Mouse (Mus musculus) left cerebral cortex, postnatal 10 days (tissue): ENCODE measurements around the gene Ndufaf8. TPM values are rescaled to one million over a fixed set of nuclear protein-coding genes. Genes with fewer than 3 reads are reported as not detected.

Source experiments
- DNase-seq, 2 experiments: peaks; one replicate each; pipeline ENCODE4 v3.0.0; 2021 to 2022; ENCODE audit warnings: low spot score in 2 of 2, mixed read lengths in 1 of 2; ENCODE audit errors: extremely low spot score in 1 of 2
- intact Hi-C: fragments of 180-260 bp; cut with DNase I; formaldehyde crosslinking; loops from one replicate; pipeline ENCODE4 v1.15.1; 2025
- total RNA-seq, 2 experiments: library from RNA; stranded (reverse); gene quantifications; 2 replicates each; pipeline ENCODE4 v1.2.3; 2021

Gene Ndufaf8
- total RNA-seq, 2 experiments from 2014 or later = 28.6 to 32.9 TPM

GRCm38 (mm10) chr11:120076191-120076590 is 22.5 kb upstream of the Ndufaf8 start:
- intact Hi-C loops = no loop called here
- no peak for DNase-seq

GRCm38 (mm10) chr11:120080282-120080681 is 18.4 kb upstream of the Ndufaf8 start:
- no peak for DNase-seq
- intact Hi-C loops = no loop called here

- intact Hi-C loops = loop anchor here (5.0 kb wide), 1 partner anchor 74 kb away; no protein-coding TSS in a partner anchor
- DNase-seq = no peak
These were observed 12.7 kb upstream of the Ndufaf8 start for GRCm38 (mm10) chr11:120085891-120086627.

- DNase-seq = peak; percentile 97 to 98
- intact Hi-C loops = loop anchor here (5.0 kb wide), 1 partner anchor 74 kb away; no protein-coding TSS in a partner anchor
These were observed 12.0 kb upstream of the Ndufaf8 start, which contains the start of gene Cep131 for GRCm38 (mm10) chr11:120086702-120087152. TSS of gene Cep131 (minus strand) at chr11:120086827.

DNA sequence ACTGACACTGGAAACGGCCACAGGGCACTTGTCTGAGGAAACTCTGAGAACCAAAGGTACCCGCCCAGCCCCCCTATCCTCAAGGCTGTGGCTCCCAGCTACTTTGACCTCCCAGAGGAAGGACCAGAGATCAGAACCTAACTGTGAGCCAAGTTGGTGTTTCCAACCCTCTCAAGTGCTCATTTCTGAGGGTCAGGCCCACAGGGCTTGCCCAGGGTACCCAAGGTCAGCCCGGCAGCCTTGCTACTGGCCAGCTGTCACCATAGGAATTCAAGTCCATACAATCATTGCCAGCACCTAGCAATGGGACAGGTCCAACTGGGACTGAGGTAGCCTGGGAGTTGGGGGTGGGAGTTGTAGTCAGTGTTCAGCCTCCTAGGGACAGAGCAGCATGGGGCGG is 8.1 kb upstream of the Ndufaf8 start:
- DNase-seq = no peak
- intact Hi-C loops = no loop called here

GRCm38 (mm10) chr11:120092817-120093591 is 5.7 kb upstream of the Ndufaf8 start:
- DNase-seq = no peak
- intact Hi-C loops = no loop called here

GRCm38 (mm10) chr11:120101036-120101435 is 2.3 kb downstream of the Ndufaf8 start:
- intact Hi-C loops = loop anchor here (5.0 kb wide), 1 partner anchor 89 kb away; no protein-coding TSS in a partner anchor

DNA sequence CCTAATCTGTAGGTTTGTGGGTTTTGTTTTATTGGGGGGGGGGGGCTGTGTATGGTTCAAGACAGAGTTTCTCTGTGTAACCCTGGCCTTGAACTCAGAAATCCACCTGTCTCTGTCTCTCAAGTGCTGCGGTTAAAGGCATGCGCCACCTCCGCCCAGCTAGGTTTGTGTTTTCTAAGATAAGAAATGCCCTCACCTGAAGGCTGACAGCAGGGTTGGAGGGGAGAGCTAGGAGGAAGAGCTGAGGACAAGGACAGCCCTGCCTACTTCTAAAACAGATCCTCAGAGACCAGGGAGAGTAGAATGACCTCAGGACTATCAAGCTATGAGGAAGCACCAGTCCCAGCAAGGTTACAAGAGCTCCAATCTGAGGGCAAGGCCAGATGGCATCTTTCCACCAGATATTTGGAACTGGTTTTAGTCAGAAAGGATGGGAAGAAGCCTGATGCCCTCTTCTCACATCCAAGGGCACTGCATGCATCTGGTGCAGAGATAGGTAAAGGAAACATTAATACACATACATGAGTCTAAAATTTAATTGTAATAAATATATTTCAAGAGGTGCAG is 4.8 kb downstream of the Ndufaf8 start:
- intact Hi-C loops = loop anchor here (5.0 kb wide), 1 partner anchor 91 kb away; no protein-coding TSS in a partner anchor
- DNase-seq = no peak

More at GRCm38 (mm10) chr11:120101036-120101435, 2.3 kb downstream of the Ndufaf8 start:
- peak; percentile 57 to 63 for DNase-seq

DNA sequence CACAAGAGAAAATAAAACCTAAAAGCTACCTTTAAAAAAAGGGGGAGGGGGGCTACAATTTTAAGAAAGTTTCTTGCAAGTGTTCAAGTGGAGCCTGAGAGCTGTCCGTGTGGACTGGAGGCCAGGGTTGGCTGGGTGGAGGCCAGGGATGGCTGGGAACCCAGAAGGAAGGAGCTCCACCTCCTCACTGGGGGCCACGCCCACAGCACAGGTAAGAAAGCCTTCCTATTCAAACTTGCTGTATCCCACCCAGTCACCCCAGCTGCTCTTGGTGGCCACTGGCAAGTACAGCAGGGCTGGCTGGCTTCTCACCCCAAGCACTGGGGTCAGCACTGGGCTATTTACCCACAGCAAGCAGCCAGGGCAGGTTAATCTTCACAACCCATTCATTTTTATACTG is 8.3 kb downstream of the Ndufaf8 start:
- intact Hi-C loops = no loop called here
- DNase-seq = no peak

DNA sequence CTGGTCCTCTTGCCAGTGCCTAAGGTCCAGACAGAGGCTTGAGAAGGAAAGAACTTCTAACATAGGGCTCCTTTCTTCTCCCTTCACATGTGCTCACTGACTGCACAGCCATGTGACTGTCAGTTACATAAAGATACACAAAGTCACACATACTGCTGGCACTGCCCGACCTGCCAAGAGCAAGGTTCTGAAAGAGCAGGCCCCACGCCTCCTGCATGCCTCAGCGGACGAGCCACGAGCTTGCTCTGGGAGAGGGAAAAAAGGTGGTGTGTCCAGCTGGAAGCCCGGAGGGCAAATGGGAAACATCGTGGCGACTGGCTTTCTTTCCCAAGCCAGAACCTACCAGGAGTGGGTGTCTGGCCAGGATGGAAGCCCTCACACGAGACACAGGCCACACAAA is 9.1 kb downstream of the Ndufaf8 start:
- intact Hi-C loops = no loop called here
- DNase-seq = no peak

- intact Hi-C loops = loop anchor here (5.0 to 10.0 kb wide), 2 partner anchors 198 to 265 kb away; partner anchors contain the start of gene Faap100
- no peak for DNase-seq
These were observed 11.0 kb downstream of the Ndufaf8 start for GRCm38 (mm10) chr11:120109558-120110210.

DNA sequence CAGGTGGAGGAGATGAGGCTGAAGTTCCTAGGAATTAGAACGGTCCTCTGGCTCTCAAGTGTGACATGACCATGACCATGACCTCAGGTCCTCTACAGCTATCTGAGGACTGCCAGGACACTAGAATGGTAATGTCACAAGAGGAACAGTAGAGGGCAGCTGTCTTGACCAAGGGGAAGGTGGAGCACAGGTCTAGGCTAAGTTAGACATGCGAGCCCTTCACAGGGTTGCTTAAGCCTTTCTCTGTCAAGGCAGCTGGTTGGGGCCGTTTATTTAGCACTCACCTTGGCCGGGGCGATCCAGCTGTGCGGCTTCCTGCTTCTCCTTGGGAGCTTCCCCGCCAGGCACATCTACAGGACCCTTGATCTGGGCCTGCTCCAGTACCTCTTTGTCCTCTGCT is 11.8 kb downstream of the Ndufaf8 start:
- no peak for DNase-seq
- intact Hi-C loops = loop anchor here (5.0 to 10.0 kb wide), 2 partner anchors 197 to 264 kb away; partner anchors contain the start of gene Faap100

- intact Hi-C loops = loop anchor here (5.0 to 10.0 kb wide), 2 partner anchors 196 to 264 kb away; partner anchors contain the start of gene Faap100
- DNase-seq = peak; percentile 33 to 57
These were observed 12.3 kb downstream of the Ndufaf8 start for GRCm38 (mm10) chr11:120111033-120111432.

GRCm38 (mm10) chr11:120112136-120112535 is 13.4 kb downstream of the Ndufaf8 start:
- DNase-seq = no peak
- intact Hi-C loops = loop anchor here (5.0 to 10.0 kb wide), 2 partner anchors 195 to 263 kb away; partner anchors contain the start of gene Faap100

- intact Hi-C loops = loop anchor here (5.0 to 10.0 kb wide), 2 partner anchors 193 to 260 kb away; partner anchors contain the start of gene Faap100
These were observed 15.9 kb downstream of the Ndufaf8 start for GRCm38 (mm10) chr11:120114488-120115215.

GRCm38 (mm10) chr11:120117626-120118025 is 18.9 kb downstream of the Ndufaf8 start:
- DNase-seq = no peak
- intact Hi-C loops = loop anchor here (10.0 kb wide), 1 partner anchor 257 kb away; the partner anchor contains the start of gene Faap100

More at GRCm38 (mm10) chr11:120114488-120115215, 15.9 kb downstream of the Ndufaf8 start:
- DNase-seq = no peak

DNA sequence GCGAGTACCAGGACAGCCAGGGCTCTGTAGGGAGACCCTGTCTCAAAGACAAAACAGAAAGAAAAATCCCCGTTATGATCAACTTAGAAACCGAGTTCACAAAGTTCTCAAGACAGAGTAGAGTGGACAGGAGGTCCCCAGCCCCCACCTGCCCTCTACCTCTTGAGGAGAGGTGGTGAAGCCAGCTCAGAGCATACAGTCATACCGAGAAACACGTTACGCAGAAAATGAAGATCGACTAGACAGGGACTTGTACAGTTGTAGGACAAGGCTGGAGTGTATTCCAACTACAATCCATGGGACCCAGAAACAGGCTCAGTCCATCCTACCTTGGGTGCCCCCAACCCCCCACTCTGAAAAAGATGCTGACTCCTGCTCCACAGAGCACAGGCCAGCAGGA is 20.4 kb downstream of the Ndufaf8 start:
- DNase-seq = no peak
- intact Hi-C loops = loop anchor here (10.0 kb wide), 1 partner anchor 256 kb away; the partner anchor contains the start of gene Faap100
